Mouse (Mus musculus): ENCODE results near the gene Tmem126b.

Tmem126b gene

DNA sequence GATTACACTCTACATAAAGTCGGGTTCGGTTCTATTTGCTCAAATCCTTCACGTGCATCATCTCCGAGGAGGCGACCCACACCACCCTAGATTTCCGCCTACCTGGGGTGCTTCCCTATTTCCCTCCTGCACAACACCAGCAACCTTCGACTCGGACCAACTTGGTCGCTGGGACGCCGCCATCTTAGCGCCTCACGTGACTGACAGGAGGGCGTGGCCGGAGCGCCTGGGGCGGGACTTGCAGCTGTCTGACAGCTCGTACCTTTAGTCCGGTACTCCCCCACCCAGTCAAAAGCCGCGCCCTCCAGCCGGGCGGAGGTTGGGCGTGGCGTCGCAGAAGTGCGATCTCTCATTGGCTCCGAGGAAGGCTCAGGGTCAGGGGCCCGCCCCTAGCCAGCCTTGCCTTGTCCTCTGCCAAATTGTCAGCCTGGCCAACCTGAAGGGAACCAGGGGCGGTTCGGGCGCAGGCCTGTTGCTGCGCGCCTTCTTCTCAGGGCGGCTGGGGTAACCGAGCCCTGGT is at the start of gene Tmem126b:
Tmem126b (minus strand) TSS at position 209 of the 520 bp plus-strand sequence.
- peak; percentile 99 for DNase-seq (ENCODE audit: low spot score in 2 of 2)

DNA sequence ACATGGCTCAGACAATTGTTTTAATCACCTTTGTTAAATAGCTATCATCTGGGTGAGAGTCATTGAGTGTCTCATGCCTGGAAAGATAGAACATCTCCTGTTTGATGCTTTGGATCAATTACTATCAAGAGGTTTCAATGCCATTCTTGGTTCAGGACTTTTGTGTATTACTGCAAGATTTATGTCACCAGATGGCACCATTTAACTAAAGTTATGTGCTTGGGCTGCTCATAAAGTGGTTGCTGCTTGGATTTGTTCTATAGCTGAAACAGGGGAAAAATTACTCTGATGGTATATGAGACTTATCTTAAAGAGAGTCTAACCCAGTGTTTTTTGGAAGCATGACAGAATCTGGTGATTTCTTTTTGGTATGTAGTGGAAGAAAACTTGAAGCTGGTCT is 36.5 kb upstream of the Tmem126b start:
- no peak for DNase-seq (ENCODE audit: low spot score in 2 of 2)

DNA sequence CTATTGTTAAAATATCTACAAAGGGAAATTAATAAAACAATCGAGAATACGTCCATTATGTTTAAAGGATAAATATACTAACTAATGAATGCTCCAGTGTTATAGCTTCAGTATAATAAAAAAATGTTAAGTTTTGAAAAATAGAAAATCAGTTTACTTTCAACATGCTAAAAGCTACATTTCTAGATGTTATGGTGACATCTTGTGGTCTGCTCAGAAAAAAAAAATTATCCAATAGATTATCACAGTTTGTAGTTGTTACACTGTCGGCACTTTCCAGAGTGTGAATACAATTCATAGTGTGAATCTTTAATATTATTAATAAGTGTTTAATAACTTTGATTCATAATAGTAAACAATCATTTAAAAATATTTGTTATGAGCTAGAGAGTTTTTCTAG is 32.3 kb upstream of the Tmem126b start:
- no peak for DNase-seq (ENCODE audit: low spot score in 2 of 2)

DNA sequence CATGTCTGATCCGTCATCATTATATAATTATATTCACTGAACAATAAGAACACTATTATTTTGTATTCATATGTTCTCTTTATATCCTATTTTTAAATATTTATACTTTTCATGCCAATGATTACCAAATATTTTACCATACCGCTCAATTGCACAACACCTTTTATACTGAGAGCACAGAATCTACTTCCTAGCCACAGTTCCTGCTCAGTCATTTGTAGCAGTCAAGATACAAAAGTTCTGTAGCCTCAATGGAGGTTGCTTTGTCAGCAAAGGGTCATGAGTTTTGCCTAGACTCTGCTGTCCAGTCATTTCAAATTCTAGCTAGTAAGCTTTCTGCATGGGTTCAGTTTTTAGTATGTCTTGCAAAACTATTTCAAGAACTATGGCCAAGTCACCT is 6.8 kb upstream of the Tmem126b start:
- DNase-seq (ENCODE audit: low spot score in 2 of 2), result no peak

DNA sequence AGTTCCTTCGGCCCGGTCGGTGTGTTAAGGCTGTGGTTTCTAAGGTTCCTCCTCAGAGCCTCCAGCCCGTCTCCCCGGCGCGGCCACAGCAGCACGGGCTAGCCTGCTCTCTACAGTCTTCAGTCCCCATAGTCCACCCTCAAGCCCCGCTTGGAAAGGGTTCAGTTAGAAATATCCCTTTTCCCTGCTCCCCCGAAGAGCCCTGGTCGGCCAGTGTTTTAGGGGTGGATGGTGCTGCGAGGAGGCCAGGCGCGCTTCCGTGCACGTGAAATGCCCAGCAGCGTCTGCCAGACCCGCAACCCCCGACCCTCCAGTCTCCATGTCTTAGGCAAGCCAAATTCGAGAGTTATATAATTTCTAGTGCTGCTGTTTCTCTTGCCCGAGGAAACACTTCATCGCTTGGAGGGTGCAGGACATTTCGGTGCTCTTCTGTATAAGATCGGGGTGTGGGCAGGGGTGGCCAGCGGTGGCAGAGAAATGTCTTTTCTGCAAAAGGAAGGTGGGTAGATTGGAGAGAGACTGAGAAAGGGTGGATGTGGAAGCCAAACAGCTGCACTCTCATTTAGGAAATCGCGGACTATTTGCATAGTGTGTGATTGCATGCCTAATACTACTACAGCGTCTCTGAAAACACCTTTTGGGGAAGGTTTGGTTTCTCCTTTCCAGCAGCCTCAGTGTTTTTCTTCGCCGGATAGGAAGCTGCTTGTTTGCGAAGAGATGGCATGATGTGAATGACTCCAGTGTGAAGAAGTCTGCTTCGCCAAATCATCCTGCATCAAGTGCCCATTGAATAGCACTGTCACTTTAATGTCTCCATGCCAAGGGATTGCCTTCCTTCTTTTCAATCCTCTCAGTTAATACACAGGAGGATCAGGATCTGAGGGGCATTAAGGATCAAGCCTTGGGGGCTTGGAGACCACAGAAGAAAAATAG is 778 bp upstream of the Tmem126b start, which contains the start of gene Dlg2:
Dlg2 (plus strand) TSS at position 360 of the 933 bp plus-strand sequence.
- peak in 1 of 2 experiments; percentile 45 for DNase-seq (ENCODE audit: low spot score in 2 of 2)

DNA sequence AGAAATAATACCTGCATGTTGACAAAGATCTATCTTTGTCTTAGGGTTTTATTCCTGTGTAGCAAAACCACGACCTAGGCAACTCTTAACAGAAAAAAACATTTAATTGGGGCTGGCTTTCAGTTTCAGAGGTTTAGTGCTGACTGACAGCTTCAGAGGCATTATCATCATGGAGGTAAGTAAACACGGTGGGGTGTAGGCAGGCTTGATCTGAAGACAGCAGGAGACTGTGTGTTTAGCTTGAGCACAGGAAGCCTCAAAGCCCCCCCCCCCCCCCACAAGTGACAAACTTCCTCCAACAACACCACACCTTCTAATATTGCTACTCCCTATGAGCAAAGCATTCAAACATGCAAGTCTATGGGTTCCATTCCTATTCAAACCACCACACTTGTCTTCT is 2.3 kb downstream of the Tmem126b start:
- DNase-seq (ENCODE audit: low spot score in 2 of 2), result no peak

DNA sequence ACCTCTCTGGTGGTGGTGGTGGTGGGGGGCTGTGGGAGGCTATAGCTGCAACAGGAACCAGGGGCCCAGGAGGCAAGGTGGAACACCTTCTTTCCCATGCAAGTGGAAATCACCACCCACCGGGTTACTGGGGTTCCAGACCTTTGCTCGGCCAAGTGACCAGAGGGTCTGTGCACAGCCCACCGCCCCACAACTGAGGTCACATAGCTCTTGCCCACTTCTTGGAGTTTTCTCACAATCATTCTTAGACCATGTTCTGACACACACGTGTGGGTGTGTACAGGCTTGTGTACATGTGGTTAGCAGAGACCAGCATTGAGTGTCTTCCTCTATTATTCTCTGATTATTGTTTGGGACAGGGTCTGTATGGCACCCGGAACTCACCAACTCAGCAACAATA is 14.4 kb downstream of the Tmem126b start:
- no peak for DNase-seq (ENCODE audit: low spot score in 2 of 2)

DNA sequence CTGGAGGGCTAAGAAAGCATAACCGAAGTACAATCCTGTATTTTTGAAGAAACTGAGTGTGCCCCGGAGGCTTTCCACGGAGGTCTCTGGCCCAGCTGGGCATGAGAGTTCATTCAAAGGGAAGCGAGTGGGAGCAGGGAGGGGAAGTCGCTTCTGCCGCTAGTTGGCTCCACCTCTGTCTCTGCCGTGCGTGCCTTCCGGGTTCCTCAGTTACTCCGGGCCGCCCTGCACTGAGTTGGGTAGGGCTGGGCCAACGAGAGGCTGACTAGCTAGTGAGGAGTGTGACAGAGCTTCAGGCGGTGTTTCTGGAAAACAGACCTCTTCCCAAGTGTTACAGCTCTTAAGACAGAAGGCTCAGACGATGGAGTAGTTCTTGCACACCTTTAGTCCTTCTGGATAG is 14.9 kb downstream of the Tmem126b start:
- DNase-seq (ENCODE audit: low spot score in 2 of 2), result no peak

DNA sequence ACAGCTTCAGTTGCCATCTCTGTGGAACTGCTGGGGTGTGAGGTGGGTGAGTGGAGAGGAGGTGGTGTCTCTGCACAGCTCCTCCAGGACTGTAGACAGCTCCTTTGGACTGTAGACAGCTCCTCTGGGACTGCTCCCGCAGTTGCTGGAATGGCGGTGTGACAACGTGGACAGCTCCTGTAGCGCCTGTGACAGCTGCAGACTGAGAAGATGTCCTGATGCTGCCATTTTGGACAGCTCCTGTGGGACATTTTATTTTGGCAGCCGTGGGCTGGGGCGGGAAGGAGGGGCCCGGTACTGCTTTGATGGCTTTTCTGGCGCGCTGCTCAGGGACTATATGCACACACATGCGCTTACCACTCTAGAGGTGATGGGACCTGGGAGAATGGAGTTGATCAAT is 15.5 kb downstream of the Tmem126b start:
- no peak for DNase-seq (ENCODE audit: low spot score in 2 of 2)

DNA sequence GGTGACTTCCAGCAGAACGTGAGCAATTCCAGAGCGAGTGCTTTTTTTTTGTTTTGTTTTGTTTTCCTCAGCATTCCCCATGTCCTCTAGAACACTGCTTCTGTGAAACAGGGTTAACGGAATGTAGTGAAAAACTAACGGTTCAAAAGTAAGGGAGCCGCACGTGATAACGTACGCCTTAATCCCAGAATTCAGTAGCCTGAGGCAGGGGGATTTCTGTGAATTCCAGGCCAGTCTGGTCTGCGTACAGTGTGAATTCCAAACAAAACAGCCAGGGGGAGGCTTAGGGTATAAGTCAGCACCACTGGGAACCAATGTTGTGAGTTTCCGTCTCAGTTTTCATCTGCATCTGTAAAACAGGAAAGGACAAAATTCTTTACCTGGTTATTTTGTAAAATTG is 18.3 kb downstream of the Tmem126b start:
- no peak for DNase-seq (ENCODE audit: low spot score in 2 of 2)

DNA sequence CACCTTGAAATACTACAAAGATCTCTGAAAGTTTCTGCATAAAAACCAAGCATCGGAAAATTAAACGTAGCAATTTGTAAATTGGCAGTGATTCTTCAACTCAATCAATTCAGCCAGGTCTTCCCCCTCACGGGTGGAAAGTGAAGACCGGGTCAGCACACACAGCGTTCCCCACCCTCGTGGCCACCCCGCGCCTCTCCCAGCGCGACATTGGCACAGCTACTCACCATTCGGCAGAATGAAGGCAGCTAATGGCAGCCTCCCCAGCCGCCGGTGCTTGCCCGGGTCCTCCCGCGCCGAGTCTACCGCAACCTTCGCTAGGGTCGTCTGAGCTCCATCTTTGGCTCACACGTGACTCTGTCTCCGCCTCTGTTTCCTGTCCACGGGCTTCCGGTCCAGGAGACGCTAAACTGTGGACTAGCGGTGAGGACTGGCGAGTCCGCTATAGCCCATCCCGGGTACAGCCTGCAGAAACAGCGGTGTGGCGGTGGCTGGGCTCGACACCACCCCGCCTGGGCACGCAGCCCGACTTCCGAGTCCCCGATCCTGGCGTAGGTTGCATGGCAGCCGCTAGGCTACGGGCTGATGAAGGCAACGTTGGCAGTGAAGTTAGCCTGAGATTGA is 18.8 kb downstream of the Tmem126b start, which contains the start of gene Tmem126a:
Tmem126a (minus strand) TSS at position 385 of the 624 bp plus-strand sequence.
- peak; percentile 75 to 82 for DNase-seq (ENCODE audit: low spot score in 2 of 2)

DNA sequence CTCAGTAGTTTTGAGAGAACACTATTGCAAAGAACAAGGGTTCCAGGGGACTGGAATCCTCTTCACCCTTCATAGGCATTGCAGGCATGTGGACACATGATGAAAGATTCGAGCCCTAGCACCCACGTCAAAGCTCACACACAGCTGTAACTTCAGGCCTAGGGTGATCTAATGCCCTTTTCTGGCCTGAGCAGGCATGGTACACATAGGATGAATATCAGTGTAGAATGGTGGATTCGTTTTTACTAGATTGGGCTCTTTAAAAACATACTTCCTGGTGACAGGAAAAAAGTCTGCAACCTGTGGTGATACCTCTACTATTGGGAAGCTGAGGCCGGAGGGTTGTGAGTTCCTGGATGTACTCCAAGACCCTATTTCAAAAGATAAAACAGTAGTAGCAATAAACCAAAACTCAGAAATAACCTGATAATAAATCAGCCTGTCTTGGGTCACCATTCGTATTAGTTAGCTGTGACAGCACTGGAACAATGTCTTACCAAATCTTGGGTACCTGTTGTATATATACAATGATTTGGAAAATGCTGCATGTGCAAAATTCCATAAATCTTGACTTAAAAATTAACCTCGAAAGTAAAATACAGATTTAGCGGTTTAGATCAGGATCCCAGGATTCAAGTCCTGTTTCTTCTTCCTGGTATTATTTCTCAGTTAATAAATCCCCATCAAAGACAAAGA is 19.5 kb downstream of the Tmem126b start:
- no peak for DNase-seq (ENCODE audit: low spot score in 2 of 2)

DNA sequence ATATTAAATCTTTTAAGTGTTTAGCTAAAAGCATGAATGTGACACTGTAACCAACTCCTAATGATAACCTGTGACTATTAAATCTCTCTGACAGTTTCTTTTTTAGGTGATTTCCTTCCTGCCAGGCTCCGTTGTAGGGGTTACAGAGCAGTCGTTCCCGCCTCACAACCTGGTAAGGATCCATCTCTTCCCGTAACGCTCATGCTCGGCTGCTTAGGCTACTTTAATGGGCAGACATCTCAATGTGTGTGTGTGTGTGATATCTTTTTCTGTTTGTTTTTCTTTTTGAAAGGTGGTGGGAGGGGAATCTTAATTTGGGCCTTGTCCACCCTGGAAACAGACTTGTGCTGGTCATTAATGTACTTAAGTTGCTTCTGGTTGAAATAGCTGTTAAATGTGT is 31.6 kb downstream of the Tmem126b start:
- no peak for DNase-seq (ENCODE audit: low spot score in 2 of 2)

DNA sequence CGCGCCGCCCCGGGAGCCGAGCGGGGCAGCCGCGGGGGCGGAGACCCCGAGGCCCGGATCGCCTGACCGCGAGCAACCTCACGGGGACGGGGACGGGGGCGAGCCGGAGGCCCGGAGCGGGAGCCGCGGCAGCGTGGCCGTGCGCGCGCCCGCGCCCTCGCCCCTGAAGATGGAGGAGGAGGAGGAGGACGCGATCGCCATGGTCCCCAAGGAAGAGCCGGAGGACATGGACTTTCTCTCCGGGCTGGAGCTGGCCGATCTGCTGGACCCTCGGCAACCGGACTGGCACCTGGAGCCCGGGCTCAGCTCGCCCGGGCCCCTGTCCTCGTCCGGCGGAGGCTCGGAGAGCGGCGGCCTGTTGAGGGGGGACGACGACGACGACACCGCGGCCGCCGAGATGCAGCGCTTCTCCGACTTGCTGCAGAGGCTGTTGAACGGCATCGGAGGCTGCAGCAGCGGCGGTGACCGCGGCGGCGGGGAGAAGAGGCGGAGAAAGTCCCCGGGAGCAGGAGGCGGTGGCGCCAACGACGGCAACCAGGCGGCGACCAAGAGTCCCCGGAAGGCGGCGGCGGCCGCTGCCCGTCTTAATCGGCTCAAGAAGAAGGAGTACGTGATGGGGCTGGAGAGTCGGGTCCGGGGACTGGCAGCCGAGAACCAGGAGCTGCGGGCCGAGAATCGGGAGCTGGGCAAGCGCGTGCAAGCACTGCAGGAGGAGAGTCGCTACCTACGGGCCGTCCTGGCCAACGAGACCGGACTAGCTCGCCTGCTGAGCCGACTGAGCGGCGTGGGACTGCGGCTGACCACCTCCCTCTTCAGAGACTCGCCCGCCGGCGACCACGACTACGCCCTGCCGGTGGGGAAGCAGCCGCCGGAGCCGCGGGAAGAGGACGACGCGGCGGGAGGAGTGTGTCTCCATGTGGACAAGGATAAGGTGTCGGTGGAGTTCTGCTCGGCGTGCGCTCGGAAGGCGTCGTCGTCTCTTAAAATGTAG is 32.4 kb downstream of the Tmem126b start:
- peak; percentile 52 to 62 for DNase-seq (ENCODE audit: low spot score in 2 of 2)

DNA sequence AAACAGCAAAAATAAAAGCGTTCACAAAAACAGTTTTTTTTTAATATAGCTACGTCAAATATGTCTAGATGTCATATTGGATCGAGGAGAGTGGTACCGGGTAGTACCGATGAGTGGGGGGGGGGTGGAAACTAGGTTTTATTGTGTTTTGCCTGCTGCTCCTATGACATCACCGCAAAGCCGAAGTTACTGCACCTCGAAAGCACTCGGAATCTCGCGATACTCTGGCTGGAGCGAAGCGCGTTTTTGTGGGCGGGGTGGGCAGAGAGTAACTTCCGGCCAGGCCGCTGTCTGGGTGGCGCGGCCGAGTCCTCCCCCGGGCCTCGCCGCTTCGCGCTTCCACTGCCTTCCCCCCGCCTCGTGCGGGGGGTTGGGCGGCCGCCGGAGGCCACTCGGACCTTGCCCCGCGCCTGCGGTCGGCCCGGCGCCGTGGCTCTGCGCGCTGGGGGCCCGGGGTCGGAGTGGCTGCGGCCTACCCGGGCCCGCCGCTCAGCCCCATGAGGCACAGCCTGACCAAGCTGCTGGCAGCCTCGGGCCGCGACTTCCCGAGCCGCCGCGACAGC is 33.2 kb downstream of the Tmem126b start, which contains the start of gene Crebzf:
Crebzf (plus strand) TSS at position 212 of the 563 bp plus-strand sequence.
- DNase-seq (ENCODE audit: low spot score in 2 of 2), result peak; percentile 93

DNA sequence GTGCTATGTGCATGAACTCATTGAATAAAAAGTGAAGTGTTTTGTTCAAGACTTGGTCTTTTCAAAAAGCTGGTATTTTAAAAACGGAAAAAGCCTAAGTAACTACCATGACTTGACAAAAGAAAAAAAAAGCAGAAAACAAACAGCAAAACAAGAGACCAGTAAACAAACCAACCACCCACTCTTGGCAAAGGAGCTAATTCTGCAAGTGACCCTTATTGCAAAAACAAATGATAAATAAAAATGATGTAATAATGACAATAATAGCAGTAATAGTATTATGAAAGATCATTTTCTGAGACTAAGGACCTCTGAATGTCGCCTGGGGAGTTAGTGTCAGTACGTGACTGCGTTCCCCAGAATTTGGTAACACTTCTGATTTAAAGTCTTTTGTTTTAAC is 33.7 kb downstream of the Tmem126b start:
- DNase-seq (ENCODE audit: low spot score in 2 of 2), result no peak

DNA sequence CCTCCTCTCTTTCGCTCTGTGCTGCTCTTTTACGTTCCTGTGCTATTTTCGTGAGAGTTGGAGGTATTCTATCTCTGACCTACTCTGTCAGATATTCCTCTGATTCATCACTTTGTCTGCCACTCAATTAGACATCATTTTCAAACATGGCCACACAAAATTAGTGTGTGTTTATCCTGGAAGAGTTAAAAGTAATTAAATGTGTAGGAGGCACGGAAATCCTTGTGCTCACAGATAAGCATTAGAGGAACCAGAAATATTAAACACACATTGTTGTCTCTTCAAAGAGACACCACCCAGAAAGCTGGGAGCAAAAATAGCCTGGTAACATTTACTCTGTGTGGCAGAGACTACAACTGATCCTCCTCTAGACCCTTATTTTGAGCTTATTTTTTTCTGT is 35.8 kb downstream of the Tmem126b start:
- no peak for DNase-seq (ENCODE audit: low spot score in 2 of 2)

DNA sequence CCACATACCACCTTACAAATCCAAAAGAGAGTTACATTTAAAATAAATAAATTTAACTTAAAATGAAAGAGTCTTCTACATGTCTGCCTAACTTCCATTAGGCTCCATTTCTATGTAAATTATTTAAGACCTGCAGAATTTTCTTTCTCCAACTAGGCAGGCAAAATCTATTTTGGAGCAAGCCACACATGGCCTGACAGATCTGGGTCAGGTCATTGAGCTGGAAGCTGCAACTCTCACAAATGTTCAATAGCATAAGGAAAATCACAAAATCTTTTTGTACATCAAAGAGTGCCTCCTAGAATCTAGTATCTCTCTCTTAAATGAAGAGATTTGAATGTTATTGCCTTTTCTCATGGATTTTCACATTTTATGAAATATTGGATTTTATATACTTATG is 43.6 kb downstream of the Tmem126b start:
- no peak for DNase-seq (ENCODE audit: low spot score in 2 of 2)

DNA sequence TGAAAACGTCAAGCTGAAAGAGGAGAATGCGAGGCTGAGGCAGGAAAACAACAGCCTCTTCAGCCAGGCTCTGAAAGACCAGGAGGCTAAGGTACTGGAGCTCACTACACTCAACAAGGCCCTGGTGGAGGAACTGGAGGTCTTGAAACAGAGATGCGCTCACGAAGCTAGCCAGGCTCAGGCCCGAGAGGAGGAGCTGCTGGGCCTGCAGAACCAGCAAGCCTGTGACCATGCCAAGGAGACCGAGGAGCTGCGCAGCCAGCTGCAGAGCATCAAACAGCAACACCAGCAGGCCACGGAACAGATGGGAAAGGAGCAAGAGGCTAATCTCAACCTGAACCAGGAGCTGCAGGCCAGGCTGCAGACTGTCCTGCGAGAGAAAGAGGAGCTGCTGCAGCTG is 48.8 kb downstream of the Tmem126b start:
- no peak for DNase-seq (ENCODE audit: low spot score in 2 of 2)

All from frontal cortex, postnatal 14 days (tissue).